Mouse (Mus musculus): ENCODE measurements around the gene Sh3bp1. TPM values are rescaled to one million over a fixed set of nuclear protein-coding genes. Genes with fewer than 3 reads are reported as not detected.
A peak's percentile ranks its signal among the peaks of the same experiment; 100 is the strongest.

Gene Sh3bp1
- total and polyA plus RNA-seq, 3 experiments, result 21.0 to 80.2 TPM; not detected in 1

DNA sequence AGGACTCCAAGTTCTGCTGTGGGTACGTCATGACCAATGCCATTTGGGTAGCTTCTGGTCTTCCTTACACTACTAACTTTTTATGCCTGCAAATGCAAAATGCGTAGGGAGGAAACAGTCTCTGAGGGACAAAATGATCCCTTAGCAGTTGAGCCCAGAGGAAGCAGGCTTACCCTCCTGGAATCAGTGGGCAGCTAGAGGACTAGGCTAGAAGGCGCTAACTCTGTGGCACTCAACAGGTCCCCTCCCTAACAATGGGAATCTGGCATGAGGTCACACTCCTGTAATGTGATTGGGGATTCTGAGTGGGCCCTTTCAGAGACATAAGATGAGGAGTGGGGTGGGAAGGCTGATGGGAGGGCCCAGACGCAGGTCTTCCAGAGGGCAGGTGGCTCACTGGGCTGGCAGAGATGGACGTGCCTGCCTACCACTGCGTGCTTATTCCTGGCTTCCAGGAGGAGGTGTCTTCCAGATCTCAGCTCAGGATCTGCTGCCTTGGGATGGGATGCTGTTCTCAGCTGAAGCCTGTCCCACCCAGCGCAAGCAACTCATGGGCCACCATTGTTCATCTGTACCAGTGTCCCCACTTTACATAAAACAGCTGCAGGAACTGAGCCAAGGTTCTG is 31.3 kb downstream of the Sh3bp1 start:
- Histone ChIP-seq H3K4me3 (ENCODE audit: control insufficient read depth in 1 of 2, insufficient read depth in 1 of 2, low read depth in 2 of 2, low read length in 2 of 2) (no peak overlapping the region), H3K27me3 (ENCODE audit: control insufficient read depth in 1 of 2, insufficient read depth in 2 of 2, low read length in 2 of 2) (no peaks in the 10 kb centered on the region), H3K36me3 (ENCODE audit: control insufficient read depth in 1 of 2, insufficient read depth in 2 of 2, low read length in 2 of 2) (peaks cover 0 to 12% of the 10 kb centered on the region in 2 experiments; a peak in 2 of 4 replicates), H3K9me3 (replicated peaks; ENCODE audit: insufficient read depth, low read length) (no peaks in the 10 kb centered on the region), H3K79me2 (ENCODE audit: control insufficient read depth, insufficient read depth, low read length, poor library complexity) (peaks cover 20% of the 10 kb centered on the region), H3K9ac (ENCODE audit: control insufficient read depth, low read depth, low read length, poor library complexity, severe bottlenecking) (no peak overlapping the region), H3K27ac (ENCODE audit: control insufficient read depth, low read depth, low read length) (peak overlapping the region; percentile 21), H3K4me1 (ENCODE audit: control insufficient read depth in 1 of 2, insufficient read depth in 2 of 2, low read length in 2 of 2) (peaks cover 3 to 26% of the 10 kb centered on the region in 2 experiments; a peak in 3 of 4 replicates)
- TF ChIP-seq ZMIZ1 (IDR thresholded peaks at IDR 0.05; ENCODE audit: low read depth, low read length), result no peak
- TF ChIP-seq MYC (IDR thresholded peaks at IDR 0.05; ENCODE audit: low read depth, low read length), result no peak
- no peak for TF ChIP-seq BHLHE40 (IDR thresholded peaks at IDR 0.05; ENCODE audit: borderline replicate concordance, low read depth, low read length)
- no peak for TF ChIP-seq KAT2A (conservative IDR thresholded peaks at IDR 0.05; ENCODE audit: low read depth, low read length)
- no peak for TF ChIP-seq ELF1 (IDR thresholded peaks at IDR 0.05; ENCODE audit: low read depth, low read length)
- TF ChIP-seq MYB (IDR thresholded peaks at IDR 0.05; ENCODE audit: low read depth, low read length), result peak; percentile 14; the same call in 1 of the 2 replicates
- TF ChIP-seq RCOR1 (IDR thresholded peaks at IDR 0.05; ENCODE audit: low read depth, low read length), result no peak
- no peak for TF ChIP-seq CTCF (IDR thresholded peaks at IDR 0.05 in 2 of 3, conservative IDR thresholded peaks at IDR 0.05 in 1 of 3; ENCODE audit: control insufficient read depth in 1 of 3, insufficient read depth in 1 of 3, low read depth in 2 of 3, low read length in 3 of 3, poor library complexity in 1 of 3, severe bottlenecking in 1 of 3)
- TF ChIP-seq POLR2AphosphoS2 (IDR thresholded peaks at IDR 0.05; ENCODE audit: low read length), result peak; percentile 60; the same call in 1 of the 2 replicates
- TF ChIP-seq CHD2 (IDR thresholded peaks at IDR 0.05; ENCODE audit: low read length), result peak; percentile 37; the same call in 1 of the 2 replicates
- TF ChIP-seq RAD21 (IDR thresholded peaks at IDR 0.05; ENCODE audit: low read depth, low read length), result no peak
- no peak for TF ChIP-seq CHD1 (IDR thresholded peaks at IDR 0.05; ENCODE audit: low read depth, low read length)
- no peak for TF ChIP-seq ZC3H11A (IDR thresholded peaks at IDR 0.05; ENCODE audit: low read depth, low read length)
- TF ChIP-seq EP300 (IDR thresholded peaks at IDR 0.05; ENCODE audit: low read depth in 1 of 2, low read length in 2 of 2), result no peak
- peak; percentile 3 to 59; a peak in 2 of 4 replicates for TF ChIP-seq POLR2A (IDR thresholded peaks at IDR 0.05; ENCODE audit: control insufficient read depth in 1 of 2, insufficient read depth in 1 of 2, low read depth in 1 of 2, low read length in 2 of 2, poor library complexity in 1 of 2)
- no peak for TF ChIP-seq GATA1 (IDR thresholded peaks at IDR 0.05; ENCODE audit: low read depth, low read length)
- no peak for TF ChIP-seq MXI1 (IDR thresholded peaks at IDR 0.05; ENCODE audit: low read depth, low read length)
- no peak for TF ChIP-seq ETS1 (IDR thresholded peaks at IDR 0.05; ENCODE audit: low read depth, low read length)
- TF ChIP-seq TBP (IDR thresholded peaks at IDR 0.05; ENCODE audit: low read depth, low read length), result no peak
- no peak for TF ChIP-seq TCF12 (IDR thresholded peaks at IDR 0.05; ENCODE audit: low read depth, low read length)
- no peak for TF ChIP-seq NELFE (IDR thresholded peaks at IDR 0.05; ENCODE audit: low read depth, low read length)
- TF ChIP-seq GABPA (IDR thresholded peaks at IDR 0.05; ENCODE audit: low read depth, low read length), result no peak
- no peak for TF ChIP-seq MAX (IDR thresholded peaks at IDR 0.05; ENCODE audit: low read length)
- TF ChIP-seq MAZ (IDR thresholded peaks at IDR 0.05; ENCODE audit: low read depth, low read length), result no peak
- peak; percentile 37 for DNase-seq (ENCODE audit: low read depth, low spot score)
